Mouse (Mus musculus): ENCODE results near the gene Gfpt2. TPM values are rescaled to one million over a fixed set of nuclear protein-coding genes. Genes with fewer than 3 reads are reported as not detected.

Gene Gfpt2
- polyA plus RNA-seq, 1 experiment from 2014 or later, result 4.1 TPM

- ATAC-seq (ENCODE audit: low FRiP score, low TSS enrichment) (no peak), DNase-seq (no peak)
- Histone ChIP-seq H3K27me3 (ENCODE audit: control insufficient read depth, insufficient read depth, low read length) (no peaks in the 10 kb centered on the region), H3K4me1 (ENCODE audit: control insufficient read depth, insufficient read depth, low read length) (no peaks in the 10 kb centered on the region), H3K4me3 (replicated peaks; ENCODE audit: low read depth, low read length) (no peak overlapping the region), H3K27ac (replicated peaks; ENCODE audit: low read depth, low read length) (no peak overlapping the region), H3K4me2 (ENCODE audit: low read length) (no peak overlapping the region), H3K36me3 (ENCODE audit: control insufficient read depth, insufficient read depth, low read length) (no peaks in the 10 kb centered on the region), H3K9me3 (ENCODE audit: control insufficient read depth, low read length) (no peaks in the 10 kb centered on the region), H3K9ac (replicated peaks; ENCODE audit: low read length) (no peak overlapping the region)
- 82% methylated on average over 4 of the region's 4 CpGs for WGBS
Measured at GRCm38 (mm10) chr11:49774894-49775293, 19.1 kb upstream of the Gfpt2 start.

- 90% methylated on average over 6 of the region's 6 CpGs for WGBS
- Histone ChIP-seq H3K4me1 (ENCODE audit: control insufficient read depth, insufficient read depth, low read length) (no peaks in the 10 kb centered on the region), H3K36me3 (ENCODE audit: control insufficient read depth, insufficient read depth, low read length) (no peaks in the 10 kb centered on the region), H3K9me3 (ENCODE audit: control insufficient read depth, low read length) (no peaks in the 10 kb centered on the region), H3K9ac (replicated peaks; ENCODE audit: low read length) (no peak overlapping the region), H3K4me2 (ENCODE audit: low read length) (no peak overlapping the region), H3K27ac (replicated peaks; ENCODE audit: low read depth, low read length) (no peak overlapping the region), H3K27me3 (ENCODE audit: control insufficient read depth, insufficient read depth, low read length) (no peaks in the 10 kb centered on the region), H3K4me3 (replicated peaks; ENCODE audit: low read depth, low read length) (no peak overlapping the region)
- no peak for ATAC-seq (ENCODE audit: low FRiP score, low TSS enrichment)
- DNase-seq, result no peak
Measured at GRCm38 (mm10) chr11:49778844-49779243, 15.1 kb upstream of the Gfpt2 start.

DNA sequence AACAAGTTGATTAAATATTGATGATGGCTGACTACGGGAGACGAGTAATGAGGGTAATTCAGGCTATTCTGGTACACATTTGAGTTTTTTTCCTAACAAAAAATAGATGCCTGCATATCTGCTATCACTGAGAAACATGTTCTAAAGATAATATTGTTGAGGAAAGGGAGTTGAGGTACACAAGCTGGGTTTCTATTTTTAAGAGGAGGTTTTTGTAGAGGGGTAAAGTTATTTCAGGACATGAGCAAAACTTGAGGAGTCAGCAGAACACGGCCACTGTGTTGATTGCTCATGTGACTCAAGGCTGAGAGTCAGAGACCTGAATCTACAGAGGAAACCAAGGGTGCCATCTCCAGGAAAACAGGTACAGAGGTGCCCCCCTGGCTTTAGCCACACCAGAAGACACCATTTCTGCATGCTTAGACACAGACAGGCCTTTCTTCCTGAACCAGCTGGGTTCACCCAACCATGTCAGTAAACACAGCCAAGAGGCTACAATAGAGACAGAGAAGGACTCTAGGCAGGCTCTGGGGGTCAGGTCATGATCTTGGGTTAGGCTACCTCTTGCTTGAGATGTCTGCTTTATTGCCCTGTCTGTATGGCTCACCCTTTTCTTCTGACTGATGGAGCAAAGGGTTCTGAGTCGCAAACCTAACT lies 13.7 kb upstream of the Gfpt2 start:
- Histone ChIP-seq H3K9ac (replicated peaks; ENCODE audit: low read length) (no peak overlapping the region), H3K27ac (replicated peaks; ENCODE audit: low read depth, low read length) (no peak overlapping the region), H3K4me3 (replicated peaks; ENCODE audit: low read depth, low read length) (no peak overlapping the region), H3K4me1 (ENCODE audit: control insufficient read depth, insufficient read depth, low read length) (no peaks in the 10 kb centered on the region), H3K9me3 (ENCODE audit: control insufficient read depth, low read length) (no peaks in the 10 kb centered on the region), H3K4me2 (ENCODE audit: low read length) (no peak overlapping the region), H3K36me3 (ENCODE audit: control insufficient read depth, insufficient read depth, low read length) (no peaks in the 10 kb centered on the region), H3K27me3 (ENCODE audit: control insufficient read depth, insufficient read depth, low read length) (no peaks in the 10 kb centered on the region)
- WGBS, result 77% methylated on average over 4 of the region's 4 CpGs
- ATAC-seq (ENCODE audit: low FRiP score, low TSS enrichment) (no peak), DNase-seq (no peak)

- 72% methylated on average over 6 of the region's 6 CpGs for WGBS
- DNase-seq, result no peak
- ATAC-seq (ENCODE audit: low FRiP score, low TSS enrichment), result no peak
- H3K4me3 ChIP-seq (replicated peaks; ENCODE audit: low read depth, low read length), result no peak overlapping the region
- H3K27ac ChIP-seq (replicated peaks; ENCODE audit: low read depth, low read length), result no peak overlapping the region
- no peaks in the 10 kb centered on the region for H3K4me1 ChIP-seq (ENCODE audit: control insufficient read depth, insufficient read depth, low read length)
- H3K36me3 ChIP-seq (ENCODE audit: control insufficient read depth, insufficient read depth, low read length), result no peaks in the 10 kb centered on the region
- no peaks in the 10 kb centered on the region for H3K9me3 ChIP-seq (ENCODE audit: control insufficient read depth, low read length)
- no peaks in the 10 kb centered on the region for H3K27me3 ChIP-seq (ENCODE audit: control insufficient read depth, insufficient read depth, low read length)
- no peak overlapping the region for H3K9ac ChIP-seq (replicated peaks; ENCODE audit: low read length)
- no peak overlapping the region for H3K4me2 ChIP-seq (ENCODE audit: low read length)
Measured at GRCm38 (mm10) chr11:49781833-49782399, 12.1 kb upstream of the Gfpt2 start.

DNA sequence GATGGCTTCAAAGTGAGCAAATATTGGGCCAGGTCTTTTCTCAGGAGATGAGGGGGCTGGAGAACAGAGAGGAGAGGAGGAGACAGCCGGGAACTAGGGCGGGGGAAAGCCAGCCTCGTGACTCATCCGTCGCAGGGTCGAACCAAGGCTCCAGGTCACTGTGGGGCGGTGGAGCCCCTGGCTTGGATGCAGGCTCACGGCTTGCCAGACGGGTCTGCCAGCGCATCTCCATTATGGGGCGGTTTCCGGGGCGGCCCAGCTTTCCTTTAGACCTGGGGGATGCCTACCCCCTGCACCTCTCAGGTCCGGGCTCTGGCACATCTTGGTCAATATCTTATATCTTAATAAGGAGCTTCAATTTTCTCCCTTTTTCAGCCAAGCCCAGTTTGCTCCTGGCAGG lies 847 bp upstream of the Gfpt2 start:
- no peak overlapping the region for H3K4me3 ChIP-seq (replicated peaks; ENCODE audit: low read depth, low read length)
- no peak overlapping the region for H3K9ac ChIP-seq (replicated peaks; ENCODE audit: low read length)
- no peak overlapping the region for H3K4me2 ChIP-seq (ENCODE audit: low read length)
- no peaks in the 10 kb centered on the region for H3K9me3 ChIP-seq (ENCODE audit: control insufficient read depth, low read length)
- WGBS, result 8% methylated on average over 14 of the region's 14 CpGs
- DNase-seq, result peak; percentile 4
- ATAC-seq (ENCODE audit: low FRiP score, low TSS enrichment), result no peak
- no peak overlapping the region for H3K27ac ChIP-seq (replicated peaks; ENCODE audit: low read depth, low read length)
- H3K4me1 ChIP-seq (ENCODE audit: control insufficient read depth, insufficient read depth, low read length), result peaks cover 8% of the 10 kb centered on the region; the same call in 1 of the 2 replicates
- H3K36me3 ChIP-seq (ENCODE audit: control insufficient read depth, insufficient read depth, low read length), result no peaks in the 10 kb centered on the region
- H3K27me3 ChIP-seq (ENCODE audit: control insufficient read depth, insufficient read depth, low read length), result 0 out of 2 replicates have a peak, but pooled peaks cover 4% of the 10 kb centered on the region

DNA sequence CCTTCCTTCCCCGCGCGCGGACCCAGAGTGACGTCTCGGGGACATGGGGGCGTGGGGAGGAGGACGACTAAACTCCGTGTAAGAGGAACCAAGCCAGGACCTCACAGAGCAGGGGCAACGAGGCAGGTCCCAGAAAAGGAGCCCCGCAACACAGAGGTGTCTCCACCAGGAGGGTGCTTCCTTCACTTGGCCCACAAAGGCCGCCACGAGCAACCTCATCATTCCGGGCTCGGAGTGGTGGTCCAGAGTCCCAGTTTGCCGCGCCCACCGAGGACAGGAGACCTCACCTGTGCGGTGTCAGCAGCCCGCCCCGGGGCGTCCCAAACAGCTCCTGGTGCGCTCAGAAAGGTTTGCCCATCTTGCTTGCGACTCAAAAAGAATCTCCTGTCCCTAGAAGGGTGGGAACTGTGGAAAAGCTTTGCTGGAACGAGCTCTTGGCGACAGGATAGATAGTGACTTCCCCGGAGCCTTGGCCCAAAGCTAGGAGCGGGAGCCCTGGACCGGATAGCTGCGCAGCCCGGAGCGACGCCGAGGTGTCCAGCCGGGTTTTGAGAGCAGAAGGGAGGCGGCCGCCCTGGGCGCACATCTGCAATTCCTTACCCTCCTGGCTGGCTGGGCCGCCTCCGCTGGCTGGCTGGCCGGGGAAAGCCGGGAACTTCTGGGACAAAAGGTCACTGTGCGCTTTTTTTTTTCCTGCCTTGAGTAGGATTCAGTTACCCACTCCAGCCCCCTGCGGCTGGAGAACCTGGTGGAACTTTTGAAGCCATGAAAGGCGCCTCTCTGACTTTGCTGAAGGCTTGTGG lies 565 bp downstream of the Gfpt2 start:
- ATAC-seq (ENCODE audit: low FRiP score, low TSS enrichment) (no peak; the same call in 1 of the 2 replicates), DNase-seq (peak; percentile 52)
- Histone ChIP-seq H3K27ac (replicated peaks; ENCODE audit: low read depth, low read length) (no peak overlapping the region), H3K4me3 (replicated peaks; ENCODE audit: low read depth, low read length) (peak overlapping the region; percentile 58), H3K9ac (replicated peaks; ENCODE audit: low read length) (peak overlapping the region; percentile 58), H3K36me3 (ENCODE audit: control insufficient read depth, insufficient read depth, low read length) (no peaks in the 10 kb centered on the region), H3K4me2 (ENCODE audit: low read length) (peak overlapping the region; percentile 94), H3K4me1 (ENCODE audit: control insufficient read depth, insufficient read depth, low read length) (peaks cover 8% of the 10 kb centered on the region; the same call in 1 of the 2 replicates), H3K27me3 (ENCODE audit: control insufficient read depth, insufficient read depth, low read length) (0 out of 2 replicates have a peak, but pooled peaks cover 4% of the 10 kb centered on the region), H3K9me3 (ENCODE audit: control insufficient read depth, low read length) (no peaks in the 10 kb centered on the region)
- under 1% methylated on average over 45 of the region's 45 CpGs for WGBS

- no peak overlapping the region for H3K4me2 ChIP-seq (ENCODE audit: low read length)
- H3K36me3 ChIP-seq (ENCODE audit: control insufficient read depth, insufficient read depth, low read length), result no peaks in the 10 kb centered on the region
- H3K4me3 ChIP-seq (replicated peaks; ENCODE audit: low read depth, low read length), result no peak overlapping the region
- 90% methylated on average over 6 of the region's 6 CpGs for WGBS
- H3K27me3 ChIP-seq (ENCODE audit: control insufficient read depth, insufficient read depth, low read length), result 0 out of 2 replicates have a peak, but pooled peaks cover 4% of the 10 kb centered on the region
- H3K27ac ChIP-seq (replicated peaks; ENCODE audit: low read depth, low read length), result no peak overlapping the region
- DNase-seq, result no peak
- no peaks in the 10 kb centered on the region for H3K9me3 ChIP-seq (ENCODE audit: control insufficient read depth, low read length)
- H3K9ac ChIP-seq (replicated peaks; ENCODE audit: low read length), result no peak overlapping the region
- peaks cover 8% of the 10 kb centered on the region; the same call in 1 of the 2 replicates for H3K4me1 ChIP-seq (ENCODE audit: control insufficient read depth, insufficient read depth, low read length)
- ATAC-seq (ENCODE audit: low FRiP score, low TSS enrichment), result no peak
Measured at GRCm38 (mm10) chr11:49798931-49799330, 5.0 kb downstream of the Gfpt2 start.

- DNase-seq (no peak), ATAC-seq (ENCODE audit: low FRiP score, low TSS enrichment) (no peak)
- H3K4me3 ChIP-seq (replicated peaks; ENCODE audit: low read depth, low read length), result no peak overlapping the region
- 83% methylated on average over 4 of the region's 4 CpGs for WGBS
- H3K27me3 ChIP-seq (ENCODE audit: control insufficient read depth, insufficient read depth, low read length), result no peaks in the 10 kb centered on the region
- H3K9ac ChIP-seq (replicated peaks; ENCODE audit: low read length), result no peak overlapping the region
- no peak overlapping the region for H3K27ac ChIP-seq (replicated peaks; ENCODE audit: low read depth, low read length)
- H3K4me2 ChIP-seq (ENCODE audit: low read length), result no peak overlapping the region
- H3K36me3 ChIP-seq (ENCODE audit: control insufficient read depth, insufficient read depth, low read length), result no peaks in the 10 kb centered on the region
- no peaks in the 10 kb centered on the region for H3K4me1 ChIP-seq (ENCODE audit: control insufficient read depth, insufficient read depth, low read length)
- no peaks in the 10 kb centered on the region for H3K9me3 ChIP-seq (ENCODE audit: control insufficient read depth, low read length)
Measured at GRCm38 (mm10) chr11:49801516-49801915, 7.5 kb downstream of the Gfpt2 start.
